Comparison of ENCODE assay signal across 13 mouse cellular contexts in genomic region chr12:79917634-79918289, GRCm38 (mm10).
DNase-seq lines count a peak whose midpoint lies in the region; ATAC-seq and TF ChIP-seq lines count a peak whose summit lies in the region.
"Had no signal": no experiment of that assay in that cellular context is flagged by ENCODE, and none has a peak within 500 bp of the region (broad histone marks: within the 10 kb centered on the region; RNA-seq: fewer than 3 reads in every experiment).

No protein-coding gene starts in this region.

- H3K9ac ChIP-seq in heart, embryonic 16.5 days (ENCODE audit: low read length): no peak overlapping the region
- H3K9ac ChIP-seq in midbrain, embryonic 16.5 days (ENCODE audit: low read depth, low read length): no peak overlapping the region
- peak overlapping the region; percentile 41 for H3K9ac ChIP-seq in stomach, postnatal 0 days (ENCODE audit: low read length)
- H3K9ac ChIP-seq: liver, embryonic 14.5 days had no signal

- H3K36me3 ChIP-seq in heart, embryonic 16.5 days (ENCODE audit: control insufficient read depth, insufficient read depth): no peaks in the 10 kb centered on the region
- peaks cover 11% of the 10 kb centered on the region; the same call in 1 of the 2 replicates for H3K36me3 ChIP-seq in midbrain, embryonic 10.5 days
- no peaks in the 10 kb centered on the region for H3K36me3 ChIP-seq in midbrain, embryonic 16.5 days (ENCODE audit: control insufficient read depth, insufficient read depth, low read length)
- H3K36me3 ChIP-seq in stomach, postnatal 0 days (ENCODE audit: control insufficient read depth, insufficient read depth, low read length): no peaks in the 10 kb centered on the region

- intact Hi-C loops in heart, postnatal 14 days (cut with DNase I): no loop called here
- intact Hi-C loops in left cerebral cortex, postnatal 4 days (cut with DNase I): no loop called here

- H3K27me3 ChIP-seq in heart, embryonic 16.5 days (ENCODE audit: control insufficient read depth, insufficient read depth, low read length): no peaks in the 10 kb centered on the region
- H3K27me3 ChIP-seq in midbrain, embryonic 10.5 days (ENCODE audit: low read depth, poor library complexity, severe bottlenecking): no peaks in the 10 kb centered on the region
- H3K27me3 ChIP-seq in midbrain, embryonic 16.5 days (ENCODE audit: control insufficient read depth, insufficient read depth, low read depth, low read length): no peaks in the 10 kb centered on the region
- H3K27me3 ChIP-seq in stomach, postnatal 0 days (ENCODE audit: control insufficient read depth, insufficient read depth, low read length): no peaks in the 10 kb centered on the region

- peak overlapping the region; percentile 5; the same call in 1 of the 2 replicates for H3K27ac ChIP-seq in heart, embryonic 16.5 days (ENCODE audit: low read length)
- peak overlapping the region; percentile 70 for H3K27ac ChIP-seq in midbrain, embryonic 10.5 days (replicated peaks)
- H3K27ac ChIP-seq in midbrain, embryonic 16.5 days (ENCODE audit: low read length): no peak overlapping the region
- peak overlapping the region; percentile 89 for H3K27ac ChIP-seq in stomach, postnatal 0 days (replicated peaks)
- H3K27ac ChIP-seq: liver, embryonic 14.5 days had no signal

- TF ChIP-seq EP300 in stomach, postnatal 0 days (optimal IDR thresholded peaks at IDR 0.05): no peak

- no peak for DNase-seq in heart, postnatal 14 days
- DNase-seq in midbrain, embryonic 10.5 days (ENCODE audit: low spot score): no peak
- peak; percentile 50 for DNase-seq in kidney, postnatal 14 days
- DNase-seq in stomach, postnatal 0 days (ENCODE audit: low spot score): no peak
- DNase-seq in left cerebral cortex, postnatal 4 days: no peak
- no peak for DNase-seq in ovary, postnatal 36 days (ENCODE audit: low spot score)
- DNase-seq: cerebellum, adult 8-10 months; gastrocnemius, postnatal 25 days; thymus, postnatal 14 days had no signal

- H3K4me3 ChIP-seq in heart, embryonic 16.5 days (ENCODE audit: low read length): no peak overlapping the region
- H3K4me3 ChIP-seq in midbrain, embryonic 10.5 days: no peak overlapping the region
- no peak overlapping the region for H3K4me3 ChIP-seq in midbrain, embryonic 16.5 days (ENCODE audit: low read depth, low read length)
- H3K4me3 ChIP-seq in stomach, postnatal 0 days (ENCODE audit: low read depth, low read length): no peak overlapping the region
- H3K4me3 ChIP-seq: myocyte had no signal

- WGBS in heart, embryonic 16.5 days: 37% methylated on average over 10 of the region's 10 CpGs
- 33% methylated on average over 10 of the region's 10 CpGs for WGBS in midbrain, embryonic 10.5 days
- WGBS in midbrain, embryonic 16.5 days: 41% methylated on average over 10 of the region's 10 CpGs
- 20% methylated on average over 10 of the region's 10 CpGs for WGBS in stomach, postnatal 0 days

- TF ChIP-seq CTCF in stomach, postnatal 0 days (IDR thresholded peaks at IDR 0.05; ENCODE audit: low read depth): no peak

- peaks cover 8% of the 10 kb centered on the region for H3K9me3 ChIP-seq in heart, embryonic 16.5 days (replicated peaks; ENCODE audit: control insufficient read depth, low read length)
- peaks cover 4% of the 10 kb centered on the region for H3K9me3 ChIP-seq in midbrain, embryonic 10.5 days (replicated peaks)
- H3K9me3 ChIP-seq in midbrain, embryonic 16.5 days (replicated peaks; ENCODE audit: control insufficient read depth, low read length, poor library complexity, severe bottlenecking): no peaks in the 10 kb centered on the region
- H3K9me3 ChIP-seq in stomach, postnatal 0 days (ENCODE audit: control insufficient read depth, low read length): no peaks in the 10 kb centered on the region

- peaks cover 4% of the 10 kb centered on the region; the same call in 1 of the 2 replicates for H3K4me1 ChIP-seq in heart, embryonic 16.5 days (ENCODE audit: control insufficient read depth, insufficient read depth, low read length)
- H3K4me1 ChIP-seq in midbrain, embryonic 10.5 days: peaks cover 70% of the 10 kb centered on the region
- peaks cover 9% of the 10 kb centered on the region for H3K4me1 ChIP-seq in midbrain, embryonic 16.5 days (ENCODE audit: control insufficient read depth, insufficient read depth, low read length)
- peaks cover 15% of the 10 kb centered on the region for H3K4me1 ChIP-seq in stomach, postnatal 0 days (replicated peaks; ENCODE audit: control insufficient read depth, insufficient read depth)

- no peak for ATAC-seq in heart, embryonic 16.5 days (replicated peaks; ENCODE audit: extremely low read depth, insufficient read depth, low FRiP score)
- no peak for ATAC-seq in midbrain, embryonic 16.5 days
- ATAC-seq in stomach, postnatal 0 days (ENCODE audit: low FRiP score, low TSS enrichment): no peak; the same call in 1 of the 2 replicates

- no peak overlapping the region for H3K4me2 ChIP-seq in heart, embryonic 16.5 days (ENCODE audit: low read depth, low read length)
- H3K4me2 ChIP-seq in midbrain, embryonic 16.5 days (ENCODE audit: low read length): no peak overlapping the region
- H3K4me2 ChIP-seq in stomach, postnatal 0 days (replicated peaks; ENCODE audit: low read depth): no peak overlapping the region
